Mouse (Mus musculus) neutrophil, adult 5-6 weeks (primary cell): ENCODE measurements at regions not wholly inside any gene's neighbourhood (a gene's known extent, or its start where the extent isn't known, plus 50 kb on each side); places are given as distances from the start of the nearest gene placed in this dataset.

Experiments
- ATAC-seq: fragments of 151-379, 151-347 bp; 2 replicates; pipeline ENCODE4 v1.8.0; 2017; ENCODE audit warnings: mild to moderate bottlenecking, moderate TSS enrichment; ENCODE audit not compliant: insufficient number of reproducible peaks, poor library complexity, low FRiP score, severe bottlenecking; ENCODE audit errors: extremely low read depth

DNA sequence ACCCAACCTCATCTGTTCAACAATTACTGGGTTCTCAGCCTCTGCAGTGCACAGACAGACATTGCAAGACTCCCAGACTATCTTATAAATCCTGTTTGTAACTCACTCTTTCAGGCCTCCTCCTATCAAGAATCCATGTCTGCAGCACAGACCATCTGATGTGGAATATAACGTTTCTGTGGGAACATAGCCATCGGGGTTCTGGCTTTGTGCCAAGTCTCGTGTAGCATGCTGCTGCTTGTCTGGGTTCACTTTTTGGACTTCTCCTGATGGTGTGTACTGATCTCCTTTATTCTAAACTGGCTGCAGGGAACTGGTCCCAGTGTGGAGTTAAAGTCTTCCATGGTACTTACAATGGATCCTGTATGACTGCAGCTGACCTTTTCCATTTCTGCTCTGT lies 418.0 kb upstream of the Cdh4 start:
- no peak for ATAC-seq

DNA sequence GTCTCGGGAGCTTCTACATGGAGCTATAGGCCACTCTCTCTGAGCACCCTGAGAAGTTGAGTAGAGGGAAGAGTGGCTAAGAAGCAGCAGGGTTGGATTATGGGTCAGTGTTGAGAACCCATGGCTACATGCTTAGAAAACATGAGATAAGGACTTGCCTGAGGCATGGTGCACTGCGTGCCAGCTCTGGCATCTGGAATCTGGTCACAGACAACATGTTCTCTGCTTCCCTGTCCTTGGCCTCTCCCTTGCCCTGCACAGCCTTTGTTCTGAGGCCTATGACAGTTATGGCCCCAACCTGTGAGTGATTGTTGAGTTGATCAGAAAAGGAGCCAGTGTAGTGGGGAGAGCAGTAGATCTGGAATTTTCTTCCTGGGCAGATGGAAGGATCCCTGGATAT lies 409.1 kb upstream of the Cdh4 start:
- ATAC-seq = no peak

DNA sequence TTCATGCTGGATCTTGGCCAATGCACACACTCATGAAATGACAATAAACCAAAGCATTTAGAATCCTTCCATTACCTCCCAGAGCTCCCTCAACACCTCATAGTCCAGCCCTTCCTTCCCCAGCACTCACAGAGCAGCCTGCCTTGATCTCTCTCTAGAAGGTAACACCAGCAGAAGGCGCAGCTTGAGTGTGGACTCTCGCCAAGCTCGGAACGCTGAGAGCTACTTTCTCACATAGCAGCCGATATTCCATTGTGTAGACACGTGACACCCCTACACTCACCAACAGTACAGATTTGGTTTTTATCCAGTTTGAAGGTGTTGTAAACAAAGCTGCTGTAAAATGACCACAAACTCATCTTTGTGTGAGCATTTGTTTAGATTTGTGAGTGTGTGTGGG lies 406.8 kb upstream of the Cdh4 start:
- no peak for ATAC-seq

DNA sequence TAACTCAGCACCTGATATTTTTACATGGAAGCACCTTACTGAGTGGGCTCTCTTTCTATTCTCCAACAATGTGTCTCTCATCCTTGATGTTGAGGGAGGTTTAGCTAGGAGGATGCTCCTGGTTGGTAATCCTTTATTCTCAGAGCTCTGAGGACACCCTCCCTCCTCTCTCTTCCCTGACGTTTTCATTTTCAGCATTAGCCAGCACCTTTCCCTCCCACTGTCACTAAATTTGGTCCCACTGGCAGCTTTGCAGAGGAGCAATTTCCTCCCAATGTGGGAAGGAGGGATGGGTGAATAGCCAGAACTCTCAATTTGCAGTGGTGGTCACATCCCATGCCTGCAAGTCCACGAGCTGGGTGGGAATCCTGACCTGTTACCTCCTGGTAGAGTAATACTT lies 402.5 kb upstream of the Cdh4 start:
- ATAC-seq = no peak

DNA sequence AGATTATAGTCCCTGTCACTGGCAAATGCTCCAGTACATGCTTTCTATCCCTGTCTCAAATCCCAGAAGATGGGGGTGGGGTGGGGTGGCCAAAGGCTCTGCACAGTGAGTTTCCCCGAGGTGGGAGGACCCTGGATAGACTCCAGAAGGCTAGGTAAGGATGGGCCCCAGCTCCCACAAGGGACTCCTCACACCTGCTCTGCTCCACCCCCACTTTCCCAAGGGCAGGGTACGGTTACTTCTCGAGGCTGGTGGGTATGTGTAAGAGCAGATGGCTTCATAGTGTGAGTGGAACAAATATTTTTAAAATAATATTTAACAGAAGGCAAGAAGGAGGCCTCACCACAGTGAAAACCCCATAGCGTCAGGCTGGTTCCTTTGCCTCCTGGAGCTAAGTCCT lies 398.6 kb upstream of the Cdh4 start:
- ATAC-seq = no peak

DNA sequence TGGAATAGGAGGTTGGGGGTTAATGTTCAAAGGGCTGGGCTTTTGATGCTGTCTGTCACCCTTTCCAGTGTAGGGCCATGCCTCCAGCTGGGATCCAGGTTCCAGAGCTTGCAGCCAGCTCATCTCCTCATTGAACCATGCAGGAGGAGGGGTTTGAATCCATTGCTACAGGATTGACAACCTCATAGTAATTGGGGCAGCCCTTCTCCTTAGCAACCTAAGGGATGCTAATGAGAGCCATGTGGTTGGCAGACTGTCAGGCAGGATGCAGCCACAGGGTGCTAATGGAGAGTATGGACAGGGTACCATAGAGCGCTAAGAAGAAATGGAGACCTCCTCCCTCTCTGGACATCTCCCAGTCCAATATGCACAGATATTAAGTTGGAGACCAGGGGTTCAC lies 396.9 kb upstream of the Cdh4 start:
- no peak for ATAC-seq

DNA sequence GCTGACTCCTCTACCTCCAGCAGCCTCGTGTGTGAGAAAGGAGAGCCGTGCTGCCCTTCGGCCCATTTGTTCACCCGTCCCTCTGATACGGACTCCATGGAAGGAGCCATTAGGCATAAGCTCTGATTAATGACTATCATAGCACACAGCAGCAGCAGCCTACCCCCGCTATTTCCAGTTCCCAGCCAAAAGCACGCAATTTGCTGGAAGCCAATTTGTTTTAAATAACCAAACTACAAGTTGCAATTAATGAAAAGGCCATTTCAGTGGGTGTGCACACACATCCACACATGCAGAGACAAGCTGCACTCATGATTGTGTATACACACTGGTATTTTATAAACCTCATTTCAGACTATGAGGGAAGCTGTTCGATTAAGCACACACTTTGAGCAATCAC lies 387.8 kb upstream of the Cdh4 start:
- no peak for ATAC-seq

DNA sequence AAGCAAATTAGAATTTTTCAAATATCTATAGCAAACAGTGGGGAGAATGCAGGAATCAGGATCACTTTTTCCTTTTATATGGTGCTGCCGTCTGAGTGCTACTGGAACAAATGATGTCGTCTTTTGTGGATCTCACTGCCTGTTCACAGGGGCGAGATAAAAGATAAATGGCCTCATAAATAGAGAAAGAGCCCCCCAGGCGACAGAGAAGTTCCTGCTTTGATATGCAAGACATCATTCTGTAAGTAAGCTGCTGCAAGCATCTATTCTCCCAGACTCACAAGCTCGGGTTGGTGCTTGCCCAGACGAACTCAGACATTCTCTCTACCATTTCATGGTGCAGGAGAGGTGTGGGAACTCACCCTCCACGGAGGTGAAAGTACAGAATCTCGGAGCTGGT lies 377.6 kb upstream of the Cdh4 start:
- no peak for ATAC-seq

DNA sequence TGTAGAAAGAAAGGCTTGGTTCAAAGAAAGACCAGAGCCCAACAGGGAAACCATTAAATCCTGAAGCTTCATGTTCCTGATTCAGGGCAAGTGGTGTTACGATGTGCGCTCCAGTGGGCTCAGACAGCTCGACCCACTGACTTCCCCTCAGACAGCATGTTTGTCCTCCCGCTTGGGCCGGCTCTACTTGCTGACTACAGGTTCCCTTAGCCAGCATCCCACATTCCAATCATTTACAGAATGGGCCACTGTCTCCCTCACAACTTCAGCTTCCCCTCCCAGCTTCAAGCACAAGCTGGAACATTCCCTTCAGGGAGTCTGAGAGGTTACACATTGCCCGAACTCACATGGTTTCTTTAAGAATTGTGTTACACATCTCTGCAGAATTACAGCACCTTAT lies 372.7 kb upstream of the Cdh4 start:
- no peak for ATAC-seq

DNA sequence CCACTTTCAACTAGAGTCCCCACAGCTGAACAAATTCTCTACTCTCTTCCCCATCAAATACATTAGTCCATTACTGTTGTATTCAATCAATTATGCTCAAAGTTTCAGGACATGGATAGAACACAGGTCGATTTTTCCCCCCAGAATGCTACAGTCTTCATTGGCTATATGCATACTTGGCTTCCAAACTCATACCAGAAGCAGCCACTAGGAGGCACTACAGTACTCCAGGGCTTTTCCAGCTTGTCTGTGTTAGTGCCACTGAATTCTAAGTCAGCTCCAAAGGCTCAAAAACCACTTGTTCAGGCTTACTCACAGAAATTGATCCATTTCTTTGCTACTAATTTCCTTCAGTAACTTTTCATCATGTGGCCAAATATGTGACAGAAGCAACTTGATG lies 371.9 kb upstream of the Cdh4 start:
- ATAC-seq = no peak

DNA sequence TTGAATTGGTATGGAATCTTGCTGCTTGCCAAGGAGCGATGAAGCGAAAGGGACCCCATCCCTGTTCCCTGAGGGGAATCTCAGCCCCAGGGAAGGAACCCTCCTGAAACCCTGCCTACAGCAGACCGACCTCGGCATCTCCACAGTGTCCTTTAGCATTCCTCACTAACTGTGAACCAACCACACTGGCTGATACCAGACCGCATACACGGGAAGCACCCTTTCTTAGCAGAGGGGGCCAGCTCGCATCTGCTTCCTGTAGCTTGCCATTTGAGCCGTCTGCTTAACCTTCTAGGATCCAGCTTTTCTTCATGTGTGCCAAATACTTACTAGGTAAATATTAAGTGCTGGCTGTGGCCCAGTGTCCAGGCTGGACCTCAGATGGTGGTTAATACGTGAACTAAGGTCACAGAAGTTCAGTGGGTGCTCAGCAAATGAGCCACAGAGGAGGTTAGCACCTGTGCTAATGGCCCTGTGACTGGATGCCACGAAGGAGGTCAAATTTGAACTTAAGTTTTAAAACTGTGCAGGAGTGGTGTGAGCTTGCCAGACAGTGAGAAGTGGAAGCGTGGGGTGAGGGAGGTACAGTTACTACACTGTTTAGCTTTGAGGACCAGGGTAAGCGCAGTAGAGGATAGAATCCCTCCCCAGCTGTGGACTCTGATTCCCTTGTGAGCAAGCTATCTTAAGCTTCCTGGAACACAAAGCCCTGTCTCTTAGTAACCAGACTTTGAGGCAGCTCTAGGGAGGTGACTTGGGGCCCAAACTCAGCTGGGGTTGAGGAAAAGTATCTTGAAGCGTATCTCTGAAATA lies 361.6 kb upstream of the Cdh4 start:
- ATAC-seq = no peak

DNA sequence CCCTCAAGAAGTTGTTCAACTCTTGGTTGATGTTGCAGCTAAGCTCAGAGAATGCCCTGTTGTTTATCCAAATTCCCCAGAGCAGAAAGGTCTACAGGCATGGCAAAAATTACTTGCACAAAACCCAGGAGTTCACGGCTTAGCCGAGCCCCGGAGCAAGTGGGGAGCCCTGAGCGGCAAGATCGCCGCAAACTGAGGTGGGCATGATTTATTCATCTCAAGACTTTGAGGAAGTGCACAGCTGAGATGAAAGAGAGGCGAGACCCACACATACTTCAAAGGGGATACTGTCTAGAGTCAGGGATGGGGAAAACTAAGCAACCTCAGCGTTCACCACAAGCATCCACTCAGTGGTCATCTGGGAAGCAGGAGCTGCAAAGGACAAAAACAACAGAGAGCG lies 355.3 kb upstream of the Cdh4 start:
- ATAC-seq = no peak

DNA sequence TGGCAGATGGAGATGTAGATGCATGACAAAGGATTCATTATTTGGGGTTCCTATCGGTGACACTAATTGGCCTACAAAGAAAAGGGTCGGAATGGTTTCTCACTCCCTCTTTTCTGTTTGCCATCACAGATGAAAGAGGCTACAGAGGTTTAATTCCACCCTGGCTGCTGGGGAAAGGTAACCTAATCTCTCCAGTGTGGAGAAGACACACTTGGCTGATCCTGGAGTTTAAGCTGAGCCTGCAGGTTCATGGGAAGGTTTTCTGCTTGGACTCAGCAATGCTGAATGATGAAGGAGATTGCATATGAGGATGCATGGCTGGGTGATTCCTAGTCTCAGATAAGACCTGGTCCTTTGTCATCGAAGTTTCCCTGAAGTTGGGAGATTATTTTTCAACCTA lies 350.8 kb upstream of the Cdh4 start:
- no peak for ATAC-seq

DNA sequence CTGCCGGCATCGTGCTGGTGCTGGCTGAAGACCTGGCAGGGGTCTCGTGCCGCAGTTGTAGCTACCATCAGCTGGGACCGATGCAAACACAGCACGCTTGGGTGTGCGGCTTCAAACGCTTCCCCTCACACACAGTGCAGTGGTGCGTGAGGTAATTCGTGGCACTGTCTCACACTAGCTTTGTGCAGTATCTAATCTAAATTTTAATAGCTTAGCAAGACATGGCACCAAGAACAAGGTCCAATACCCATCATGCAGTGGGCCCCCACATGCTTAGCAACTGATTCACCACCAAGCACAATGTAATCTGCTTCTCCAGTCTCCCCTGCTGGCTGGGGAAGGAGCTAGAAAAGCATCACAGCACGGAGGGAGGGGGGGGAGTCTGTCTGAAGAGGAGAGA lies 348.2 kb upstream of the Cdh4 start:
- no peak for ATAC-seq

DNA sequence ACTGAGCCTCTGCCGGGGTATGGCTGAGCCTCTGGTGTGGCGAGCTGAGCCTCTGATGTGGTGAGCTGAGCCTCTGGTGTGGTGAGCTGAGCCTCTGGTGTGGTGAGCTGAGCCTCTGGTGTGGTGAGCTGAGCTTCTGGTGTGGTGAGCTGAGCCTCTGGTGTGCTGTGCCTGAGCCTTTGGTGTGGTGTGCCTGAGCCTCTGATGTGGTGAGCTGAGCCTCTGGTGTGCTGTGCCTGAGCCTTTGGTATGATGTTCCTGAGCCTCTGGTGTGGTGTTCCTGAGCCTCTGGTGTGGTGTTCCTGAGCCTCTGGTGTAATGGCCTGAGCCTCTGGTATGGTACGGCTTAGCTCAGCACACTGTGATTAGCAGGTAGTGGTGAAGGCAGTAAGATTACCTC lies 346.2 kb upstream of the Cdh4 start:
- no peak for ATAC-seq

DNA sequence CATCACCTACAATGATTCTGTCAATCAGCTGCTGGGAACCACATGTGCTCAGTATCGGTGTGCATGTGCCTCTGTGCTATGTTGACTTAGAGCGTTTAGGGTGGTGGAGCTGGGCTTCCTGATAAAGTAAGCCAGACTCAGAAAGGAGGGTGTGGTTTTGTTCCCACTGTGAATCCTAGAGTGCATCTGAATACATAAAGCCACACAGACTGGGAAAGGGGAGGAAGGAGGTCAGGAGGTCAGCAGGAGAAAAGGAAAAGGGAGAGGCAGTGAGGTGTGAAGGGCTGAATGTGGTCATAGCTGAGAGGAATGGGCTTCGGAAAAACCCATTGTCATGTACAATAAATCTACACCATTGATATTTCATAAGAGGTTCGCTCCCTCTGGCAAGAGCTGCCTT lies 345.4 kb upstream of the Cdh4 start:
- ATAC-seq = no peak

DNA sequence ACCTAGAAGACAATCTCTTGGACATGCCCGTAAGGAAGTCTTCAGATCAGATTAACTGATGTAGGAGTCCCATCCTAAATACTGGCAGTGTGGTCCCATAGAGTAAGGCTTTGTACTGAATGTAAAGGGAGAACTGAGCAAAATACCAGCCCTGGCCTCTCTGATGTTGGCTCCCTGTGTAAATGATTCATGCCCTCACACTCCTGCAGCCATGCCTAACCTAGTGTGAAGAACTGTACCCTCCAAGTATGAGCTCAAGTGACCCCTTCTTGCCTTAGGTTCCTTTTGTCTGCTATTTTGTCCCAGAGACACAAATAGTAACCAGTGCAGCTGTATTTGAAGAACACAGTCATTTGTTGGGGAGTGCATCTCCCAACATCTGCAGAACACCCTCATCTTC lies 342.4 kb upstream of the Cdh4 start:
- ATAC-seq = no peak

DNA sequence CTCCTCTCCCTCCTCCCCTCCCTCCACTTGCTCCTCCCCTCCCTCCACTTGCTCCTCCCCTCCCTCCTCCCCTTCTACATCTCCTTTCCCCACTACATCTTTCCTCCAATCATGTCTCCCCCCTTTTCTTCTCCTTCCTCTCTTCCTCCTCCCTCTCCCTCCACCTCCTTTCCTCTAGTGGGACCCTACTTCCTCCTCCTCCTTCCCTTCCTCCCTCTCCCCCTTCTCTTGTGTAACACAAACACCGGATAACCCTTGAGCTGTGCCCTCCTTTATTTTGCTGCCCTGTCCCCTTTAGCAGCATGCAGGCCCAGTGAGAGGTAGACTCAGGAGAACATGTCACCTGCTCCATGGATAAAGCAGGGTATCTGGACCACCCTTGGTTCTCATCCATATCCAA lies 339.1 kb upstream of the Cdh4 start:
- no peak for ATAC-seq

DNA sequence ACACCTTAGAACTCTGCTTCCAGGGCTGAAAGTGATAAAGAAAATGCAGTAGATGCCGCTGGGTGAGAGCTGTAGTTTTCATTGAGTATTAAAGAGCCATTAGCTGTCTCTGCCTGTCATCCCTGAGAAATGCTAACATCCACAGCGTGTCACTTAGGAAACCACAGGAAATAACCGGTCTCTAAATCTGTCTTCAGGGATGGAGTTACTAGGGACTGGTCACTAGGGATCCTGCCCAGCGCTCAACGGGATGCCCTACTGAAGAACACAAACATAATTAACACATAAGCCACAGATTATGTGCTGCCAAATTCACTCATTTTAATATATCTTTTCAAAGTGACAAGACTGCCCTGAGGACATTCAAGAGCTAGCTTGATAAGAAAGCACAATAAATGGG lies 329.3 kb upstream of the Cdh4 start:
- ATAC-seq = no peak

DNA sequence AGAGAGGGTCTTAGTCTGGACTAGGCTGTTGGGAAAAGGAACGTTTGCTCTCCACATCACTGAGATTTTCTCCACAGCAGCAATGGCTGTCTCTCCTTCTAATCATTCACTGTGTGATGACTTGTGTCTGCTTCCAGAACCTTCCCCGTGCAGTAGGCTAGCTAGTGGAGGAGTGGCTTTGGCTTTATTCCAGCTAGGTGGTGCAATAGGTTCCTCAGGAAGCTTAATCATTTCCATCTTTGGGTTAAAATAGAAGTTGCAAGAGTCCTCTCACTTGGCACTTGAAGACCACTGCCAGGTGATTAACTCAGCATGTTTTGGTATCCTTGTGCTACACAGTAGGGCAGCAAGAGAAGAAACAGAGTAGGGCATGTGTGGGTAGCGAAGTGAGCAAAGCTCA lies 314.2 kb upstream of the Cdh4 start:
- ATAC-seq = no peak

DNA sequence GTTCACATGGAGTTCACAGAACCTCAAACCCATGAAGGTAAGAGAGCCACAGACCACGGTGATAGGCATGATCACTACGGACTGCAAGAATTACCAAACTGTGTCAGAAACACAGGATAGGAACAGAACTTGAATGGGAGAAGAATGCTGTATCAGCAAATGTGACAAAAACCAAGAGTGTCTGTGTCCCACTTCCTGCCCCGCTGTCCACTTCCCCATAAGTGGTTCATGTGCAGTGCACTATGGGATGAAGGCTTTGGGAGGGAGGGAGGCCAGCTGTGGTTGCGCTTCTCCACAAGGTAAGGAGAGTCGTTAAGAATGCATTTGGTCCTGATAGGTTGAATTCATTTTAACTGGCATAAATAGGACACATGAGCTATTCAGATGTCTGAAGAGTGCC lies 313.8 kb upstream of the Cdh4 start:
- no peak for ATAC-seq
